ENCODE assay signal across 8 mouse cellular contexts in genomic region chr17:32035609-32036508, GRCm38 (mm10). TPM values are rescaled to one million over a fixed set of nuclear protein-coding genes. Genes with fewer than 3 reads are reported as not detected.
DNase-seq lines count a peak whose midpoint lies in the region; ATAC-seq and TF ChIP-seq lines count a peak whose summit lies in the region.

Gene Rrp1b (plus strand): TSS chr17:32036100.
Gene Hsf2bp (minus strand): TSS chr17:32036349.

- no peaks in the 10 kb centered on the region for H3K27me3 ChIP-seq in E14TG2a.4 (ENCODE audit: insufficient read depth, low read length)
- H3K27me3 ChIP-seq in forebrain, embryonic 10.5 days (ENCODE audit: poor library complexity, severe bottlenecking), result no peaks in the 10 kb centered on the region
- no peaks in the 10 kb centered on the region for H3K27me3 ChIP-seq in heart, postnatal 0 days (ENCODE audit: control insufficient read depth, insufficient read depth, low read length)
- H3K27me3 ChIP-seq in neural tube, embryonic 15.5 days (replicated peaks), result no peaks in the 10 kb centered on the region

- H3K4me3 ChIP-seq in E14TG2a.4 (replicated peaks; ENCODE audit: low read length), result peak within 1 kb of the TSS; percentile 98
- peak within 1 kb of the TSS; percentile 86 for H3K4me3 ChIP-seq in forebrain, embryonic 10.5 days
- H3K4me3 ChIP-seq in heart, postnatal 0 days (ENCODE audit: low read depth, low read length), result peak within 1 kb of the TSS; percentile 77
- peak within 1 kb of the TSS; percentile 79 for H3K4me3 ChIP-seq in neural tube, embryonic 15.5 days (replicated peaks)

- TF ChIP-seq CTCF in E14TG2a.4 (conservative IDR thresholded peaks at IDR 0.05; ENCODE audit: low read length), result no peak
- no peak for TF ChIP-seq CTCF in heart, postnatal 0 days (IDR thresholded peaks at IDR 0.05; ENCODE audit: low read depth)

- peak; percentile 93 for ATAC-seq in heart, postnatal 0 days (ENCODE audit: insufficient read depth, low read depth)
- ATAC-seq in neural tube, embryonic 15.5 days (ENCODE audit: low FRiP score), result peak; percentile 97

- H3K4me1 ChIP-seq in E14TG2a.4 (replicated peaks; ENCODE audit: low read depth, low read length), result peaks cover 72% of the 10 kb centered on the region
- peaks cover 33% of the 10 kb centered on the region for H3K4me1 ChIP-seq in forebrain, embryonic 10.5 days
- peaks cover 12% of the 10 kb centered on the region for H3K4me1 ChIP-seq in heart, postnatal 0 days (ENCODE audit: control insufficient read depth, insufficient read depth)
- peaks cover 27% of the 10 kb centered on the region for H3K4me1 ChIP-seq in neural tube, embryonic 15.5 days

- peak within 1 kb of the TSS; percentile 95 for H3K4me2 ChIP-seq in heart, postnatal 0 days (ENCODE audit: low read depth, low read length)
- H3K4me2 ChIP-seq in neural tube, embryonic 15.5 days, result peak within 1 kb of the TSS; percentile 96

- 6% methylated on average over 52 of the region's 52 CpGs for WGBS in forebrain, embryonic 10.5 days
- WGBS in heart, postnatal 0 days, result 5% methylated on average over 52 of the region's 52 CpGs
- 5% methylated on average over 52 of the region's 52 CpGs for WGBS in neural tube, embryonic 15.5 days

- H3K9me3 ChIP-seq in E14TG2a.4 (ENCODE audit: low read length), result no peaks in the 10 kb centered on the region
- no peaks in the 10 kb centered on the region for H3K9me3 ChIP-seq in forebrain, embryonic 10.5 days
- no peaks in the 10 kb centered on the region for H3K9me3 ChIP-seq in heart, postnatal 0 days (replicated peaks; ENCODE audit: control insufficient read depth, low read length)
- H3K9me3 ChIP-seq in neural tube, embryonic 15.5 days (replicated peaks), result no peaks in the 10 kb centered on the region

- H3K27ac ChIP-seq in forebrain, embryonic 10.5 days, result peak within 1 kb of the TSS; percentile 93
- peak within 1 kb of the TSS; percentile 76 for H3K27ac ChIP-seq in heart, postnatal 0 days (ENCODE audit: low read depth)
- peak within 1 kb of the TSS; percentile 82 for H3K27ac ChIP-seq in neural tube, embryonic 15.5 days (replicated peaks)

- peak; percentile 59 for DNase-seq in c-Kit-positive CD71-negative TER-119-negative erythroid progenitor cells, embryonic 14.5 days (ENCODE audit: low read depth)
- peak; percentile 85 for DNase-seq in forebrain, embryonic 10.5 days (ENCODE audit: extremely low spot score, low spot score)
- peak; percentile 69 for DNase-seq in heart, postnatal 0 days (ENCODE audit: low spot score)
- peak; percentile 84 to 90 for DNase-seq in kidney, postnatal 4 days
- DNase-seq in lung, adult 18-20 months, result peak; percentile 61
- DNase-seq in testis, postnatal 10 days (ENCODE audit: low spot score), result peak; percentile 87

- H3K9ac ChIP-seq in heart, postnatal 0 days (replicated peaks; ENCODE audit: low read depth, low read length), result peak within 1 kb of the TSS; percentile 75
- H3K9ac ChIP-seq in neural tube, embryonic 15.5 days (replicated peaks), result peak within 1 kb of the TSS; percentile 72

- peaks cover 61% of the 10 kb centered on the region for H3K36me3 ChIP-seq in E14TG2a.4 (ENCODE audit: insufficient read depth, low read length)
- H3K36me3 ChIP-seq in forebrain, embryonic 10.5 days (replicated peaks), result peaks cover 26% of the 10 kb centered on the region
- H3K36me3 ChIP-seq in heart, postnatal 0 days (replicated peaks; ENCODE audit: control insufficient read depth, insufficient read depth, low read length), result no peaks in the 10 kb centered on the region
- H3K36me3 ChIP-seq in neural tube, embryonic 15.5 days, result no peaks in the 10 kb centered on the region

- no peak for TF ChIP-seq EP300 in heart, postnatal 0 days (IDR thresholded peaks at IDR 0.05; ENCODE audit: low read depth)

RNA-seq across cellular contexts. Expression of gene Rrp1b, which starts in this region (rescaled TPM):
- polyA plus RNA-seq in forebrain, embryonic 10.5 days (2016; fragmentation: Nextera tagmentation; extraction: Ambion mirVana), result 107 and 109 TPM in 2 replicates
- 37.1 and 59.7 TPM in 2 replicates for total RNA-seq in heart, postnatal 0 days (2014; rRNA removed; ENCODE audit: low replicate concordance)
- 14.8 and 16.5 TPM in 2 replicates for polyA plus RNA-seq in heart, postnatal 0 days (2015; fragmentation: Nextera tagmentation; extraction: Ambion mirVana)
- polyA plus RNA-seq in neural tube, embryonic 15.5 days (2015; fragmentation: Nextera tagmentation; extraction: Ambion mirVana), result 36.9 and 42.0 TPM in 2 replicates

RNA-seq across cellular contexts. Expression of gene Hsf2bp, which starts in this region (rescaled TPM):
- 0.38 and 0.52 TPM in 2 replicates for polyA plus RNA-seq in forebrain, embryonic 10.5 days (2016; fragmentation: Nextera tagmentation; extraction: Ambion mirVana)
- total RNA-seq in heart, postnatal 0 days (2014; rRNA removed; ENCODE audit: low replicate concordance), result not detected in 2 replicates
- 0.19 and 0.29 TPM in 2 replicates for polyA plus RNA-seq in heart, postnatal 0 days (2015; fragmentation: Nextera tagmentation; extraction: Ambion mirVana)
- 0.54 and 0.67 TPM in 2 replicates for polyA plus RNA-seq in neural tube, embryonic 15.5 days (2015; fragmentation: Nextera tagmentation; extraction: Ambion mirVana)

Comparison
In these comparisons a context has a peak if more than half of its experiments do, and no peak if none do; other contexts are left out.
1. Peak in every context shown above with its lines: DNase-seq, ATAC-seq, H3K4me3 ChIP-seq and H3K27ac ChIP-seq.